Mouse (Mus musculus): ENCODE results near the gene Speer4e. TPM values are rescaled to one million over a fixed set of nuclear protein-coding genes. Genes with fewer than 3 reads are reported as not detected.
"Not testable (repeated sequence)": the region's sequence is repeated elsewhere in the genome, so short reads cannot be mapped to it uniquely, and the experiment has no call there.

The Speer4e gene
- polyA plus RNA-seq, 1 experiment = not detected

DNA sequence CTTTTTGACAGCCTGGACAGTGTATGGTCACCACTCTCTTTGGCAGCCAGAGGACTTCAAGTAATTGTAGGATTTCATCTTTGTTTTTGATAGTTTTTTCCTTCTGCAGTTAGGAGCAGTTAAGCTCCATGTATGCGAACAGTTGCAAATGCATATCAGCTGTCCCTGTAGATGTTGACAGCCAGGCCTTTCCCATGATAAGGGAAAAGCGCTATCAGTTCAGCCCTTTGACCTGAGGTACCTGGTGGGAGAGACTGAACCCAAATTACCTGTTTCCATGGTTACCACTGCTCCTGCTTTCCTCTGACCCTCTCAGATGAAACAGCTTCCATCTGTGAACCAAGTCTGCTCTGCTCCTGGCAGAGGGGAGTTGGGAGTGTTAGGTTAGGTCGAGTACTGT, 46.0 kb downstream of the Speer4e start:
- TF ChIP-seq USF1 (IDR thresholded peaks at IDR 0.05; ENCODE audit: low read depth) (no peak), MAX (IDR thresholded peaks at IDR 0.05) (no peak), MYOG (IDR thresholded peaks at IDR 0.05; ENCODE audit: control insufficient read depth, extremely low read depth, insufficient read length) (no peak), MYOD1 (IDR thresholded peaks at IDR 0.05; ENCODE audit: control insufficient read depth, insufficient read length, low read depth) (no peak), CEBPB (IDR thresholded peaks at IDR 0.05; ENCODE audit: low read depth) (no peak), CTCF (IDR thresholded peaks at IDR 0.05; ENCODE audit: control insufficient read depth, insufficient read depth, insufficient read length) (no peak), FOSL1 (IDR thresholded peaks at IDR 0.05; ENCODE audit: insufficient read depth, low read length, poor library complexity, severe bottlenecking) (no peak)
- H3K79me2 ChIP-seq (ENCODE audit: control insufficient read depth, insufficient read depth) = no peaks in the 10 kb centered on the region
- H3K4me3 ChIP-seq (ENCODE audit: insufficient read depth, poor library complexity, severe bottlenecking) = no peak overlapping the region
- no peaks in the 10 kb centered on the region for H3K27me3 ChIP-seq (ENCODE audit: control insufficient read depth, insufficient read depth, insufficient read length)
- no peaks in the 10 kb centered on the region for H3K36me3 ChIP-seq (ENCODE audit: control insufficient read depth, insufficient read depth)
- no peaks in the 10 kb centered on the region for H3K79me3 ChIP-seq (ENCODE audit: low read depth)
- H3ac ChIP-seq (ENCODE audit: control insufficient read depth, insufficient read length, low read depth) = no peak overlapping the region

DNA sequence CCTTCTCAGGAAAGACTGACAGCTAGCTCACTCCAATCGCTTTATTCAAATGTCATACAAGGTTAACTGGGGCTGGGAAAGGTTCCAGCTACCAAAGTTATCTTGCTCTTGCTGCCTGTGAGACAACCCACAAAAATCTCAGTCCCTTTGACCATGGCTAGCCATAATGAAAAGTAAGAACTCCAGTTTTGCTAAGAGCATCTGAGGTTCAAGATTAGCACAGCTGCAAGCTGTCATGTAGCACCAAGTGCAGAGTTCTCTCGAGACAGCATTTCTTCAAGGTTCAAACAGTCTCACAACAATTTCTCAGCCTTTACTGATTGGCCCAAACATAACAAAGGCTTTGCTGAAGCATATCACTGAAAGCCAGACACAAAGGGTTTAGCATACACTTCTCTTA, 52.9 kb downstream of the Speer4e start:
- H3ac ChIP-seq (ENCODE audit: control insufficient read depth, insufficient read length, low read depth); H3K79me3 ChIP-seq (ENCODE audit: low read depth); H3K4me3 ChIP-seq (ENCODE audit: insufficient read depth, poor library complexity, severe bottlenecking); H3K79me2 ChIP-seq (ENCODE audit: control insufficient read depth, insufficient read depth); H3K36me3 ChIP-seq (ENCODE audit: control insufficient read depth, insufficient read depth); H3K27me3 ChIP-seq (ENCODE audit: control insufficient read depth, insufficient read depth, insufficient read length): not testable (repeated sequence)

Other genes with a start within 250 kb of the Speer4e start
- not detected for gene Gm9758, start 23.5 kb downstream of the Speer4e start, polyA plus RNA-seq (2012; fragmentation: generic; extraction: Trizol)
- 0.08 TPM for gene Gm10354, start 40.5 kb upstream of the Speer4e start, polyA plus RNA-seq (2012; fragmentation: generic; extraction: Trizol)
- not detected for gene Gm17019, start 94.6 kb upstream of the Speer4e start, polyA plus RNA-seq (2012; fragmentation: generic; extraction: Trizol)

Data from C2C12 (cell line).